Mouse (Mus musculus) small intestine, adult 2 months (tissue): Measurements from ENCODE around the gene Ormdl2.

Experiments used
- CTCF ChIP-seq: fragments of 200-500 bp; IDR thresholded peaks from 2 replicates; pipeline ENCODE4 v1.5.1; 2012; ENCODE audit warnings: low read depth, mild to moderate bottlenecking, control low read depth, inconsistent platforms, low read length, moderate library complexity, mixed read lengths; ENCODE audit not compliant: insufficient replicate concordance, insufficient read length; ENCODE audit errors: extremely low read depth
- POLR2A ChIP-seq: fragments of 200-500 bp; IDR thresholded peaks from 2 replicates; pipeline ENCODE4 v1.6.1; 2012; ENCODE audit warnings: low read depth, mild to moderate bottlenecking, control low read depth, inconsistent platforms, low read length, moderate library complexity

- TF ChIP-seq POLR2A = no peak
- no peak for TF ChIP-seq CTCF
Observed at GRCm38 (mm10) chr10:128822135-128822534, 690 bp upstream of the Ormdl2 start.
